Mouse (Mus musculus) liver, adult (tissue): ENCODE data around the gene Bmp10.

ENCODE experiments used
- GATA4 ChIP-seq: IDR thresholded peaks from 2 replicates; pipeline ENCODE4 v1.6.1; 2014; ENCODE audit warnings: mild to moderate bottlenecking, low read length; ENCODE audit not compliant: insufficient replicate concordance

Gene Bmp10

DNA sequence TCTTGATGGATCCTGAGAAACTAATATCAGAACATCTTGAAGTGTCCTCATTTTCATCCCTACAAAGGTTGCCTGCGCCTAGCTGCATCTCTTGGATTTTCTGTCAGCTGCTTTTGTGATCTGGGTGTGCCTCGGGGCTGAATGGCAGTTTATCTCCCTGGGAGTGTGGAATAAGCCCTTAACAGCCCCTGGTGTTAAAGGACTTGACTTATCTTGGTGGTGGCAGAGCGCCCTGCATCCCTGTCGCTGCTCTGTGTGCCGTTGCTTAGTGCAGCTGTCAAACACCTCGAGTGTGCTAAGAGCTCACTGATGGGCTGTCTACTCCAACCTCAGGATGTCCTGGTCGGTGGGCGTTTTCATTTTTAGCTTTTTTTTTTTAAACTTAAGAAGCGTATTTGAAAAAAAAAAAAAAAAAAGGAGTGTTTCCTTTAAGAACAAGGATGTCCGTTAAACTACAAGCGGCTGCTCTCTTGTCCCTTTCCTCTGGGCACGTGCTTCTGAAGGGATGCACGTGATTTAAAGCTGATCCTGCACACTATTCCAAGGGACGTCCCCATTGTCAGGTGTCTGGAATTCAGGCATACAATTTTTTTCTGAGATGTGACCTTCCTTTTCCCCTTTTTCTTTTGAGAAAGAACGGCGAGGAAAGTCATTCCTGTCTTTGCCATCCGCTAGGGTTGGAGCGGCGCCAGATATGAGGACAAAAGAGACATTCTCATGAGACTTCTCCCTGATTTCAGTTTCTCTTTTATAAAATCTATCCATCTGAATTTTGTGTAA is 4.6 kb upstream of the Bmp10 start:
- no peak for TF ChIP-seq GATA4

DNA sequence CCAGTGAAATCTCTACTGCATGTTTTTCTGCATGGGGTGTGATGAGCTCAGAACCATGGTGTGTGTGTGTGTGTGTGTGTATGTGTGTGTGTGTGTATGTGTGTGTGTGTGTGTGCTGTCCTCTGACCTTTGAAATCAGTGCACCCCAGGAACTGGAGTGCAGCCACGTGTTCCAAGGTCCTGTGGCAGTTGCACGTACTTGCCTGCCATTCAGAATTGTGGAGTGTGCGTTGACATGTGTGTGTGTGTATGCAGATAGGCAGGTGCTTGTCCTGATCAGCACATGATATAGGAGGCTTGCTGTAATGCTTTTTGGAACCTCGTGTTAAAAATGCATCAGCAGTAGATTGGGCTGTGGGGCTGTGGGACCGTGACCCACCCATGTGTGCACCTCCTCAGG is 1.8 kb upstream of the Bmp10 start:
- TF ChIP-seq GATA4: no peak

DNA sequence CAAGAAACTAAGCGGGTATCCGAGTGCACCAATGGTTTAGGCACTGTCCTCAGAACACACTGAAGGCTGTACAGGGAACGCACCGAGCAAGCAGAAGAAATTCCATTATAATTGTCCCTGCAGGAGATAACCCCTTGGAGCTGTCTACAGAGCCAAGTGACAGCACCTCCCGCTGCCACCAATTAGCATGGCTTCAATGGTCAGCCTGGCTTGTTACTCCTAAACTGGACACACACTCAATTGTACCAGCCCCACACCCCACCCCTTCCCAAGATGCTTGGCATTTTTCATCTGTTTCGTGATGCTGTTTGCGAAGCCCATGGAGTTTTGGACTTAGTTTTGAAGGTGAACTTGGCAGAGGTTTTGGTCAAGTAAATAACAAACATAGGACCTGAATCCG is 1.2 kb upstream of the Bmp10 start:
- no peak for TF ChIP-seq GATA4

DNA sequence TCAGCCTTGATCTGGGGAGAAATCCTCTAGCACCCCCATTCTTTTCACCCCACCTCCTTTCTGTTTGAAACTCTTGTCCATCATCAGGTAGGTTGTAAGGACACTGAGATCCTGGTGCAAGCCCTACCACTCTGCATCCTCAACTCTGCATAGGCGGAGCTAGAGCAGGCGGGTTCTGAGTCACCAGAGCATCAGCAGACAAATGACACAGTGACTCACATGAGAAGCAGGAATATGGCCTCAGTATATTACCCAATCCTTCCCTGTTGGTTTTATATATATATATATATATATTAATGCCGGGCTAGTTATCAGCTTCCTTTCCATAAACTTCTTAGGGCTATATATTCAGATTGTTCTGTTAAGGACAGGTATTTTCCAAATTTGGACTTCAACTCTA is 7.0 kb downstream of the Bmp10 start:
- no peak for TF ChIP-seq GATA4

DNA sequence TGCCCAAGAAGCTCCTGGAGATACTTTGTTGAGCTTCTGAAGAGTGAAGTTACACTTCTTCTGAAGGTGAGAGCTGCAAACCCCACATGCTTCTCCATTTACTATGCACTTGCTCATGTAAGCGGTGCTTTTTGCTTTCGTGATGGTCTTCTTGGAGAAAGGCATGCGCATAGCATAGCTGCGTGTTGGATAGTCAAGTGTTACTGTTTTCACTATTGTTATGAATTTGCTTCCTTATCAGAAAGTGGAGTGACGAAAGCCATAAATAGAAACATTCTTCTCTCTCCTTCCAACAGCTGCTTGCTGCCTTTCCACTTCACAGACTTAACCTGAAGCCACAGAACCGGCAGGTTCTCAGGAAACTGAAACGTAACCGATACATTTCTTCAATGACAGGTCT is 8.0 kb downstream of the Bmp10 start:
- no peak for TF ChIP-seq GATA4

DNA sequence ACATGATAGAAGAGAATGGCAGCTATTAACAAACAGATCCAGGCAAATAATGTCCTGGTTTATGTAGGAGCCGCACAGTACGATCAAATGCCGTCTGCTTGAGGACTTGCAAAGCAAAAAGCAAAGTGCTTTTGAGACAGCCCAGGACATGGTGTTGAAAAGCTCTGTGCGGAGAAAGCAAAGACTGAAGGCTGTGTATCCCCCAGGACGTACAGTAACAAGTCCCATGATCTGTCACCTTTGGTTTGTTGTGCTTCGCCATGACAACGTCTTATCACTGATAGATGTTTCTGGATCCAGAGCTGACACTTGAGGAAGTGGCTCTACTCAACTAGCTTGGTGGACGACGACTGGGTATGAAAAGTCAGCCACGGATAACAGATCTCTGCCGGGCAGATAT is 14.5 kb downstream of the Bmp10 start:
- no peak for TF ChIP-seq GATA4

DNA sequence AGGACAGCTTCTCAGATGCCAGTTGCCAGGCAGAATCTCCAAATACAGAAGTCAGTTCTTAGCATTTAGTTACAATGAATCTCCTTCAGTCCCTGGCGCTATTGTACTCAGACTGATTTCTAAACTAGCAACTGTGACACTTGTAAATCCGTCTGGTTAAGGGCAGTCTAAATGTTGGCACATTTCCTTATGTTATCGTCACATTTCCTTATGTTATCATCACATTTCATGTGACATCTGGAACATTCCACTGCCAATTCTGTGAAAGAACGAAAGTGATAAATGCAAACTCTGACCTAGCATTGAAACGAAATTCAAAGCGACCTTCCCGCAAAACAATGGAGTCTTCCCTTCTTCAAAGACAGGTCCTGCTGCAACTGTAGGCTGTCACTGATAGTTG is 16.4 kb downstream of the Bmp10 start:
- peak; percentile 17; the same call in 1 of the 2 replicates for TF ChIP-seq GATA4

DNA sequence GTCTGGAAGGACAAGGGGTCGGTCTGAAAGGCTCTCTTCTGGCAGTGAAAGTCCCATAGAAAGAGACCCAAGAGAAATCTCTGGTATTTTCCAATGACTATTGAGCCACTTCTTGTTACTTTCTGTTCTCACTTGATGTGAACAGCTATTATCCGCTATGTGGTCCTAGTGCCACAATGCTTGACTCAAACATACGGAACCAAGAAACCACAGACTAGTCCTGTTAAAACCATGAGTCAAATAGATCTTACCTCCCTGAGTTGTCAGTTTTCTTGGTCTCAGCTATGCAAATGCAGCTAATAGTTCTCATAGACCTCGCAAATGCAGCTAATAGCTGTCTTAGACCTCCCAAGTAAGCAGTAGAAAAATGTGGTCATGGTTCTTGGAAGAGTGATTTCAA is 18.4 kb downstream of the Bmp10 start:
- no peak for TF ChIP-seq GATA4

DNA sequence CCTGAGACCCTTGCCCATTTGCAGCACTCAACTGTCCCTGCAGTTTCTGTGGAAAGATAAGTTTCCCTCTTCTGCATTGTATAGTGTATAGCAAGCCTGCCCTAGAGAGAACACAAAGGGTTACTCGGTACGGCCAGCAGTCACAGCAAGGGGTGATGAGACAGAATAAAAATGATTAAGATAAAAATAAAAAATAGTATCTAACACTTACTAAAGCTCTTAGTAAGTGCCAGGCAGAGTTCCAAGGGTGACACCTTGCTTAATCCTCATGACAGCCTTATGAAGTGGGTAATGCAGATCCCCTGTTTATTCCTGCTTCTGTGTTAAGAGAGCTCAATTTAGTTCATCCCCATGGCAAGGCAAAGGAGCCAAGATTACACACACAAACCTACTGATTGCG is 20.7 kb downstream of the Bmp10 start:
- no peak for TF ChIP-seq GATA4

DNA sequence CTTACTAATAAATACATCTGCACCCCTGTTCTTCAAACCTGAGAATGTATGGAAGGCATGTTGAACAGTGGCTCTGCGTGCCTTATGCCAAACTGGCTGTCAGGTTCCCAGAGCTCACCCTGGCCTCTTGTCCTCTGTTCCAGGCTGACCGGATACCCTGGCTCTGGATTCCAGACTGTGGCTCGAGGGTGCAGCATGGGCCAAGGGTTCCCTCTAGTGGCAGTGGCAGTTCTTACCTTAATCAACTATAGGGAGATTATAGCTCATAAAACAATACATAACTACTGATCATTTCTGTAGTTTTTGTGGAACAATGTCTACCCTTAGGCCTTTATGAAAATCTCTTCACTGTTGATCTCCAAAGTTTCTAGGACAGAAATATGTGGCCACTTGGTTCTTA is 22.2 kb downstream of the Bmp10 start:
- TF ChIP-seq GATA4: no peak

DNA sequence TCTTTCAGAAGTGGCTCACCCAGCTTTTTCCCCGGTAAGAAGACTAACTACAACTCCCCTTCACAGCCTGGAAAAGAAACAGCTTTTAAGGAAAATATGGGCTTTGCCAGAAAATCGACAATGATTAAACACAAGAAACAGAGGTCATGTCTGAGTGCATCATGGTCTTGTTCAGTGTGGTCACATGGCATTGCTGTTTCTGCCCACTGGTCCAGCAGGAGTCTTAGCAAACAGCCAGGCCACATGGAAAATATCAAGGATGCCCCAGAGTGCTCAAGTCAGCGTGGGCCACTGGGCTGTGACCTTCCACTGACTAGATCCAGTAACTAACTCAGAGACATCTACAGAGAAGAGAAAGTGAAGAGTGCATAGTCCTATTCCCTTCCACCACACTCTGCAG is 23.0 kb downstream of the Bmp10 start:
- no peak for TF ChIP-seq GATA4

DNA sequence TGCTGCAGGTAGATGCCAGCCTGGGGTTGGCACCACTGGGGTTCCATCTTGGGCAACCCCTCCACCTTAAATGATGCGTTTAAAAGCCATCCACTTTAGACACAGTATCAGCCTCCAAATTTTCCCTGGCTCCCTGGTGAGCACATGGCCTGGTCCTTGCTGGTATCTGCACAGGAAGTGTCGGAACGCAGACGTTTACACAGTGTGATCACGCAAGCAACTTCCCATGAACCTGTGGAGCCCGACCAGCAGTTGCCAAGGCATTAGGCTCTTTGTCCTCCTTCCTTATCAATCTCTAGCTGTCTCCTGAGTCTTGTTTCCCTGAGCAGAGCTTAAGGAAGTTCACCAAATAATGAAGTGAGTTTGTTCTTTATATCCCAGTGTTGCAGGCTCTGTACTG is 26.7 kb downstream of the Bmp10 start:
- TF ChIP-seq GATA4: peak; percentile 77; the same call in 1 of the 2 replicates

DNA sequence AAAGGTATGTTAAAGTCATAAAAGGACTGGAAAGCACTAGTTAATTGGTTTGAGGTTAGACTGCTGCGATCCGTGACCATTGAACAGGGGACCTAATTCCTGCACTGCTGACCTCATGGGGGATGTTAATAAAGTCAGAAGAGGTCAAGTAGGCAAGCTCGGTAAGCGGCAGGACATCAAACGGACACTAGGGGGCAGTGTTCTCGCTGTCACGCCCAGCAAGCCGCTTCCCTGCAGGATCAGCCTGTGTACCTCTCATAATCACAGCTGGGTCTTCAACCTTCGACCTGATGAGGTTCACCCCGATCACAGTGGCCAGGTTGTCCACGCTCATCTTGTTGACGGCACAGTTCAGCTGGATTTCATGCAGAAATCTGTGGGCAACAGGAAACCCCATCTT is 37.4 kb downstream of the Bmp10 start:
- no peak for TF ChIP-seq GATA4

DNA sequence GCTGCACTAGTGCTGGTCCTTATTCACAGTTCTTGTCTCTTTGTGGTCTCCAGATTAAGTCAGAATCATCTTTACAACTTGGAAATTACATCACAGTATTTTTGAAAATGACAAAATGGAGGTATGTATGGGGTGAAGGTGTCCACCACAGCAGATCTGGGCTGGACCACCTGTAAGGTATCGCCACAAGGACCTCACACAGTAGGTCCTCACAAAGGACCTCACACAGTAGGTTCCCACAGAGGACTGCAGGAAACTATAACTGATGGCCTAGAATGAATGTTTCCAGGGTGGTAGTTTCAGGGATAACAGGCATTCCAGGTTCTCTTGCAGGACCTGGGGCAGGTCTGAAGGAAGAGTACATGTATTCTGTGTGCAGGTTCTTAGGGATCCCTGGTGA is 38.6 kb downstream of the Bmp10 start:
- no peak for TF ChIP-seq GATA4

DNA sequence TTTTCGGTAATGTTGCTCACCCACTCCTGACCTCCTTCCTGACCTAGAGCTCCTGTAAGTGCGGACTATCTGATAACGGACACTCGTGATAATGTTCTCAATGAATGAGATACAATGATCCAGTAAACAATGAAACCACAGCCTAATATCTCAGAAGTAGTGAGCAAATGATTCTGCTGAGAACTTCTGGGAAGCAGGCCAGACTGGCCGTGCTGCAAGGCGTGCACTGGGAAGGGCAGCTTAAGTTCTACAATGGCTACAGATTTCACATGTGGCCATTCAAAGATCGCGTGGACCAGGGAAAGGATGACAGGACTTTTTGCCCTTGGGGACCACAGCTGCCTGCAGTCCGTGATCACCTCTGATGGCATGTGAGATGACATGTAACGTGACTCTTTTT is 39.6 kb downstream of the Bmp10 start:
- no peak for TF ChIP-seq GATA4

DNA sequence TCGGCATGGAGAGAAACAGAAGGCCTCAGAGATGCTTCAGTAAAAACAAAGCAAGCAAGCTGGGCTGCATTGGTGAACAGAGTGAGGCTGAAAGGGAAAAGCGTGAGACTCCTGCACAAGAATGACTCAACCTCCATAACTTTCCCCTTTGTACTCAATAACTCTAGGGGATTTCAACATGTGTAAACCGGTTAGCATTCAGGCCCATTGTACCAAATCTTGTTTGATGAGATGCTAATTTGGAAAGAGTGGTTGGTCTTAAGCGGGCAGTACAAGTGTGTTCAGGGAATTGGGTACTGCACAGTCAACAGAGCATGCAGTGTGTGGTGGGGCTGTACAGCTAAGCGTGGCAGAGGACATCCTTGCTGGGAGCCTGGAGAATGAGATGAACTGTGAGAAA is 46.4 kb downstream of the Bmp10 start:
- TF ChIP-seq GATA4: no peak

DNA sequence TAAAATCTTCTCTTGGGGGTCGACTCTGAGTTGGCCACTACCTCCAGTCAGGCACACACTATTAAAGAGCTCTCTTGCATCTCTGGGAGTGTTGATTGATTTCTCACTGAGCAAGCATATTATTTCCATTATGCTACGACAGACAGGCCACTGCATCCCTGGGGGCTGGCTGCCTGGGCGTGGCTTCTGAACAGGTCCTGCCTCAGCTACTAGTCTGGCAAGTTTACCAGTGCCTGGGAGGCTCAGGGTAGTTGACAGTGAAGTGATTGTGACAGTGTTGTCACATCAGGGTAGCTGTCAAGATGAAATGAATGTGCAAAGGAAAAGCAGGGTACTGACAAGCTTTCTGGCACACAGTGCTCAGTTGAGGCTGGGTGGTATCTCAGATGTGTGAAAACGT is 50.1 kb downstream of the Bmp10 start:
- TF ChIP-seq GATA4: no peak
